Mouse (Mus musculus) ES-E14 (cell line): ENCODE results near the gene Slc9a6.

Experiments
- CHD2 ChIP-seq: IDR thresholded peaks from 2 replicates; pipeline ENCODE4 v1.6.1; 2014; ENCODE audit warnings: mild to moderate bottlenecking, low read depth, low read length, inconsistent platforms
- MAFK ChIP-seq: IDR thresholded peaks from 2 replicates; pipeline ENCODE4 v1.6.1; 2014; ENCODE audit warnings: mild to moderate bottlenecking, low read depth, low read length, inconsistent platforms; ENCODE audit not compliant: insufficient read depth
- ZC3H11A ChIP-seq: IDR thresholded peaks from 2 replicates; pipeline ENCODE4 v1.6.1; 2012; ENCODE audit warnings: low read depth, mild to moderate bottlenecking, inconsistent platforms, low read length, borderline replicate concordance
- ZNF384 ChIP-seq: IDR thresholded peaks from 2 replicates; pipeline ENCODE4 v1.6.1; 2012; ENCODE audit warnings: low read depth, low read length, inconsistent platforms

- TF ChIP-seq CHD2, result no peak
- no peak for TF ChIP-seq ZNF384
- TF ChIP-seq ZC3H11A, result no peak
- TF ChIP-seq MAFK, result peak; percentile 85
These were observed 85.0 kb downstream of the Slc9a6 start for GRCm38 (mm10) chrX:56694539-56694938.
